Mouse (Mus musculus): ENCODE measurements around the gene Leng9.

Gene Leng9

GRCm38 (mm10) chr7:4124315-4124759 lies 25.8 kb downstream of the Leng9 start:
- DNase-seq (ENCODE audit: low read depth, low spot score) = peak; percentile 92

- no peak for DNase-seq (ENCODE audit: low read depth, low spot score)
Observed at GRCm38 (mm10) chr7:4123732-4124131, 26.4 kb downstream of the Leng9 start.

GRCm38 (mm10) chr7:4122783-4123182 lies 27.4 kb downstream of the Leng9 start:
- DNase-seq (ENCODE audit: low read depth, low spot score) = no peak

GRCm38 (mm10) chr7:4122076-4122768 lies 28.0 kb downstream of the Leng9 start:
- no peak for DNase-seq (ENCODE audit: low read depth, low spot score)

GRCm38 (mm10) chr7:4119976-4120921 lies 29.9 kb downstream of the Leng9 start:
- no peak for DNase-seq (ENCODE audit: low read depth, low spot score)

- DNase-seq (ENCODE audit: low read depth, low spot score) = peak; percentile 67
Observed at GRCm38 (mm10) chr7:4119344-4119902, 30.8 kb downstream of the Leng9 start, which contains the start of gene Ttyh1. Gene Ttyh1, plus strand, starts transcription at chr7:4119408.

GRCm38 (mm10) chr7:4117050-4117814 lies 32.9 kb downstream of the Leng9 start:
- DNase-seq (ENCODE audit: low read depth, low spot score) = no peak

- no peak for DNase-seq (ENCODE audit: low read depth, low spot score)
Observed at GRCm38 (mm10) chr7:4111766-4112165, 38.4 kb downstream of the Leng9 start.

- DNase-seq (ENCODE audit: low read depth, low spot score) = peak; percentile 80
Observed at GRCm38 (mm10) chr7:4103411-4103810, 46.8 kb downstream of the Leng9 start.

- DNase-seq (ENCODE audit: low read depth, low spot score) = no peak
Observed at GRCm38 (mm10) chr7:4101144-4101543, 49.0 kb downstream of the Leng9 start.

- no peak for DNase-seq (ENCODE audit: low read depth, low spot score)
Observed at GRCm38 (mm10) chr7:4098832-4099231, 51.3 kb downstream of the Leng9 start.

- DNase-seq (ENCODE audit: low read depth, low spot score) = no peak
Observed at GRCm38 (mm10) chr7:4098301-4098700, 51.9 kb downstream of the Leng9 start.

Data from CD4-positive, CD25-positive, alpha-beta regulatory T cell, adult 2 months (primary cell).